Mouse (Mus musculus) bone marrow macrophage, adult 2 months (primary cell): Measurements from ENCODE around the gene Serpinb12.

Source experiments
- CTCF ChIP-seq: IDR thresholded peaks from 2 replicates; pipeline ENCODE4 v1.5.1; 2012; ENCODE audit warnings: low read depth, mild to moderate bottlenecking, low read length, moderate library complexity
- POLR2A ChIP-seq: IDR thresholded peaks from 2 replicates; pipeline ENCODE4 v1.6.1; 2012; ENCODE audit warnings: mild to moderate bottlenecking, low read depth, low read length, borderline replicate concordance

DNA sequence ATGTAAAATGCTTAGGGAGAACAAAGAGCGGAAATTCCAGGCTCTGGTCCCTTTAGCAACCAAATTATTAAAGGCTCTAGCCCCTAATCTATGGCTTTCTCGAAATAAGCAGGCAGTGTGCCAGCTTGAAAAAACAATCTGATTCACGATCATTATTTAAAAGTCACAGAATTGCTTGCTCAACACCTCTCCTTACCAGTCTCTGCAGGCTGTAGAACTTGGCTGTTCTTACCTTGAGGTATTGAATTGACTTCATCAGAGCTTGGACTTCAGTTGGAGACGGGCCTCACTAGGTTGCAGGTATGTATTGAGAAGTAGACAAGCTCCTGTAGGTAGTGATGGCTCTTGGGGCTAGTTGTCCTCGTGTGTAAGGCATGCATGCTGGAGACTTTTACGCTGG is at the start of gene Serpinb12:
- TF ChIP-seq POLR2A (no peak), CTCF (no peak)
